Mouse (Mus musculus) testis, adult 2 months (tissue): ENCODE data around the gene Nxpe3. TPM values are rescaled to one million over a fixed set of nuclear protein-coding genes. Genes with fewer than 3 reads are reported as not detected.

Experiments
- H3K27ac ChIP-seq: fragments of 200-500 bp; 2 replicates; pipeline ENCODE4 v1.5.1; 2012; ENCODE audit warnings: low read depth, low read length; ENCODE audit not compliant: control insufficient read depth, insufficient read depth
- H3K27me3 ChIP-seq: fragments of 200-500 bp; 2 replicates; pipeline ENCODE4 v1.6.1; 2012; ENCODE audit warnings: mild to moderate bottlenecking, low read length, moderate library complexity; ENCODE audit not compliant: control insufficient read depth, insufficient read depth
- H3K36me3 ChIP-seq: fragments of 200-500 bp; 2 replicates; pipeline ENCODE4 v1.6.1; 2012; ENCODE audit warnings: mild to moderate bottlenecking, low read length; ENCODE audit not compliant: control insufficient read depth, insufficient read depth
- H3K4me1 ChIP-seq: fragments of 200-500 bp; 2 replicates; pipeline ENCODE4 v1.6.1; 2012; ENCODE audit warnings: low read length; ENCODE audit not compliant: control insufficient read depth, insufficient read depth
- H3K4me3 ChIP-seq: fragments of 200-500 bp; 2 replicates; pipeline ENCODE4 v1.5.1; 2012; ENCODE audit warnings: low read depth, mild to moderate bottlenecking, low read length, moderate library complexity, mixed read lengths; ENCODE audit not compliant: control insufficient read depth
- CTCF ChIP-seq: fragments of 200-500 bp; IDR thresholded peaks from 2 replicates; pipeline ENCODE4 v1.5.1; 2012; ENCODE audit warnings: low read depth, mild to moderate bottlenecking, inconsistent platforms, low read length, moderate library complexity; ENCODE audit not compliant: control insufficient read depth, insufficient read depth, insufficient replicate concordance
- POLR2A ChIP-seq: fragments of 200-500 bp; IDR thresholded peaks from 2 replicates; pipeline ENCODE4 v1.6.1; 2012; ENCODE audit warnings: low read depth, mild to moderate bottlenecking, inconsistent platforms, low read length, moderate library complexity; ENCODE audit not compliant: control insufficient read depth
- polyA plus RNA-seq: library from polyadenylated mRNA; depleted of rRNA; stranded (reverse); fragments of >200 nt; gene quantifications from 2 replicates; pipeline ENCODE4 v1.2.3, GENCODE M21; 2012

The Nxpe3 gene
- polyA plus RNA-seq, 1 experiment, result 8.8 TPM

DNA sequence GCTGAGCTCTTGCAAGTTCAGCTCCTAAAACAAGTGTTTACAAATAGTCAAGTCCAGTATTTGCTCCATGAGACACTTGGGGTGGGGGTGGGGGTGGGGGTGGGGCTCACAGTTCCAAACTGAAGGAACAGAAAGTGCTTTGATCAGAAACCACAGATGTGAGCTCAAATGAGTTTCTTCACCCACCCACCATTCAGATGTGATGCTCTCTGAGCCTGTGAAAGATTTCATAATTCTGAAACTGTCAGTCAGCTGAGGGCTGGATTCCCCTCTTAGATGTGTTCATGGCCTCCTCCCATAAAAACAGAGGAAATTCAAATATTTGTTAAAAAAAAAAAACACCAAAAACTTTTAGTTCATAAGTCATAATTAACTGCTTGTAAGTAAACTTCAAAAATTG is 59.3 kb downstream of the Nxpe3 start:
- Histone ChIP-seq H3K27me3 (no peaks in the 10 kb centered on the region), H3K4me1 (peaks cover 8% of the 10 kb centered on the region)
- no peak for TF ChIP-seq CTCF
- TF ChIP-seq POLR2A, result no peak

DNA sequence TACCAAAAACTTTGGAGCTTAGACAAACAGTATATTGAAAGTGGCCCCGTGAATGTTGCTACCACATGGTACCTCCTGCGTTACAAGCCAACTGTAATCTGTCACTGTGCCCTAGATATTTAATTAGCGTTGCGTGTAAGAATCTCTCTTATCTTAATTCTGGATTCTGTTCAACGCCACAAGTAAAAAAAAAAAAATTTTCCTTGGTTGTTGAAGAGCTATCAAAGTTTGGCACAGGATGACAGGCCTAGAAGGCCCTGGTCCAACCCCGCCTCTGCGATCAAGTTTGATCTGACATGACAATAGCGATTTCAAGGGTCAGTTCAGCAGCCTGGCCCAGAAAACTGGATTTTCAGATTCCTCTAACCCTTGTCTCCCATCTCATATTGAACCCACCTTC is 62.5 kb downstream of the Nxpe3 start:
- Histone ChIP-seq H3K4me1 (peaks cover 4% of the 10 kb centered on the region), H3K27ac (no peak overlapping the region), H3K36me3 (no peaks in the 10 kb centered on the region), H3K4me3 (no peak overlapping the region), H3K27me3 (no peaks in the 10 kb centered on the region)
- no peak for TF ChIP-seq CTCF
- TF ChIP-seq POLR2A, result no peak

More for the DNA sequence above, 59.3 kb downstream of the Nxpe3 start:
- no peak overlapping the region for H3K27ac ChIP-seq
- H3K36me3 ChIP-seq, result no peaks in the 10 kb centered on the region
- H3K4me3 ChIP-seq, result no peak overlapping the region

DNA sequence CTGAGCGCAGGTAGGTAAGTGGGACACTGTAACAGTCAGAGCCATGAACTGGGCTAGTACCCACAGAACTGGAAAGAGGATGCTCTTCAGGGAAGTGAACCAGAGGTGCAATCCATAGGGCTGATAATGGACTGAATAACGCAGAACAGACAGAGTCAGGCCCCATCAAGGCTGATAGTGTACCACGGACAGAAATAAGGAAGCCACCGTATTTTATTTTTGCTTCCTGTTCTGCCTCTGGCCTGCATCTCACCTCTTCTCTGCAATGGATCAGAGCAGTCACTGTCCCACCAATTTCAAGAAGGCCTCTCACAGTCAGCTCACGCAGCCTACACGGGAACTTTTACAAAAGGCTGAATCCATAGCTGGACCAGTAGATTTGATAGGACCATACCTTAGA is 63.0 kb downstream of the Nxpe3 start:
- peaks cover 3% of the 10 kb centered on the region for H3K4me1 ChIP-seq
- H3K36me3 ChIP-seq, result no peaks in the 10 kb centered on the region
- H3K4me3 ChIP-seq, result no peak overlapping the region
- no peak overlapping the region for H3K27ac ChIP-seq
- TF ChIP-seq CTCF, result no peak
- no peak for TF ChIP-seq POLR2A
- no peaks in the 10 kb centered on the region for H3K27me3 ChIP-seq

DNA sequence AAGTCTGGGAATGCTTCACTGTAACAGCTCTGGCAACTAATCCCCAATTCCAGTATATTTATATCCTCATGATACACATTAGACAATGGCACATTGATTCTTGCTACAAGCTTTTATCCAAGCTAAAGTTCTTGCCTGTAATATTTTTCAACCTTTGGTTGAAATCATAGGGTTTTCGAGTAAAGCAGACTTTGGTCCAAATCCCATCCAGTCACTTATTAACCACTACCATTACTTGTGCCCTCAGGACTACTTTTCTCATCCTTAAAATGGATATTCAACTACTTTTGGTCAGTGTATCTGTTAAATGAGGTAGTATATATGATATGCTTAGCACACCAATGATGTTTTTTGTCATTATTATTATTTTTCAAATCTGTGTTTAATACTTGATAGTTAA is 63.6 kb downstream of the Nxpe3 start:
- peaks cover 3% of the 10 kb centered on the region for H3K4me1 ChIP-seq
- H3K27ac ChIP-seq, result no peak overlapping the region
- no peak overlapping the region for H3K4me3 ChIP-seq
- H3K36me3 ChIP-seq, result no peaks in the 10 kb centered on the region
- no peaks in the 10 kb centered on the region for H3K27me3 ChIP-seq
- TF ChIP-seq CTCF, result no peak

DNA sequence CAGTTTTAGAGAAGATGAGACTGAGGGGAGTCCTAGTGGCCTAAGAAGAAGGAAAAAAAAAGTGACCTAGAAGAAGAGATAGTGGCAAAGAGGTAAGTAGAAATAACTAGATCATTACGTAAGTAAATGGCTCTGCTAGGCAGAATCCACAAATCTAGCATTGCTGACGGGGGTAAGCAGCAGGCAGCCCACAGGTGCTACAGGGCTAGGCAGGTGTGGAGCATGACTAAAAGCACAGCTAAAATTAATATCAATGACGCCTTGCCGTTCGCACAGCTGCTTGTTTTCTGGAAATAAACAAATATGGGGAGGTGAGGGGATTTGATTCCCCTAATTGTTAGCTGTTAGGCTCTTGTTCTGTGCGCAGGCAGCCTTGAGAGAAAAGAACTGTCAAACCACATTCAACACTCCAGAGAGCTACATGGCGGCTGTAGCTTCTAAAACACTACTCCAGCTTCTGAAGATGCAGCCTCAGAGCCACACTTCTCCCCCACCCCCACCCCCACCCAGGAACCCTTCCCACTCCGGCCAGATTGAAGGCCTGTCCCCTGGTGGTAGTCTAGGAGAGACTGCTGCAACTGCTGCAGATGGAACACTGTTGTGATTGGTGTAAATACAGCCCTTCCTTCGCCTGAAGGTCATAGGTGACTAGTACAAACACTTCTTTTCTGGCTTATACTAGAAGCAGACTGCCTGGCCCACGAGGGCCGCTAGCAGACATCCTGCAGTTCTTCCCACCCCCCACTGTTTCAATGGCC is 71.5 kb downstream of the Nxpe3 start:
- Histone ChIP-seq H3K36me3 (no peaks in the 10 kb centered on the region), H3K4me3 (no peak overlapping the region), H3K4me1 (peaks cover 3% of the 10 kb centered on the region), H3K27me3 (no peaks in the 10 kb centered on the region), H3K27ac (no peak overlapping the region)
- no peak for TF ChIP-seq CTCF
- TF ChIP-seq POLR2A, result no peak

DNA sequence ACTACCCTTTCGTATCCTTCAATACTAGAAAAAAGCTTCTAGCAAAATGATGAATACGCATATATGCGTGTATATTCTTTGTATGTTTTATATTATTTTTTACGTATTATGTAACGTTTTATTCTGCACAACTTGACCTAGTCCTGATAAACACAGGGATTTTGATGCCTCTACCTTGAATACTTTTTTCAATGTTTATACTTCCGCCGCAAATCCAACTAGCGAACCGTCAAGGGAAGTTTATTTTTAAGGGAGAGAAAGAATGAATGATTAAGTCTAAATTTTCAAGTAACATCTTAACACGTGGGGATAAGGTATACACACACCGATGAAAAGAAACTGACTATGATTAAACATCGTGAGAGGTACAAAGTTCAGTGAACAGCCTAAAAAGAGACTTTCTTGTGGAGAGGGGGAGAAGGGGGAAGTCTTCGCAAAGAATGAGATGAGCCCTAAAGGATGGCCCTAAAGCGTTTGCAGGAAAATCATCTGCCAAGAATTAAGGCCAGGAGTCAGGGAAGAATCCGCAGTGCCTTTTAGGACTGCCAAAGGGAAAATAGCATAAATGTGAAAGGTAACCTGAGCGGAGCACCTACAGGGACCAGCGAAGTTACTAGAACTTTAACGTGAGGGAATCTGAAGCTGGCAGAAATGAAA is 72.2 kb downstream of the Nxpe3 start:
- H3K36me3 ChIP-seq, result no peaks in the 10 kb centered on the region
- no peak overlapping the region for H3K27ac ChIP-seq
- H3K4me1 ChIP-seq, result peaks cover 3% of the 10 kb centered on the region
- no peaks in the 10 kb centered on the region for H3K27me3 ChIP-seq
- TF ChIP-seq CTCF, result no peak
- no peak for TF ChIP-seq POLR2A
- H3K4me3 ChIP-seq, result no peak overlapping the region

DNA sequence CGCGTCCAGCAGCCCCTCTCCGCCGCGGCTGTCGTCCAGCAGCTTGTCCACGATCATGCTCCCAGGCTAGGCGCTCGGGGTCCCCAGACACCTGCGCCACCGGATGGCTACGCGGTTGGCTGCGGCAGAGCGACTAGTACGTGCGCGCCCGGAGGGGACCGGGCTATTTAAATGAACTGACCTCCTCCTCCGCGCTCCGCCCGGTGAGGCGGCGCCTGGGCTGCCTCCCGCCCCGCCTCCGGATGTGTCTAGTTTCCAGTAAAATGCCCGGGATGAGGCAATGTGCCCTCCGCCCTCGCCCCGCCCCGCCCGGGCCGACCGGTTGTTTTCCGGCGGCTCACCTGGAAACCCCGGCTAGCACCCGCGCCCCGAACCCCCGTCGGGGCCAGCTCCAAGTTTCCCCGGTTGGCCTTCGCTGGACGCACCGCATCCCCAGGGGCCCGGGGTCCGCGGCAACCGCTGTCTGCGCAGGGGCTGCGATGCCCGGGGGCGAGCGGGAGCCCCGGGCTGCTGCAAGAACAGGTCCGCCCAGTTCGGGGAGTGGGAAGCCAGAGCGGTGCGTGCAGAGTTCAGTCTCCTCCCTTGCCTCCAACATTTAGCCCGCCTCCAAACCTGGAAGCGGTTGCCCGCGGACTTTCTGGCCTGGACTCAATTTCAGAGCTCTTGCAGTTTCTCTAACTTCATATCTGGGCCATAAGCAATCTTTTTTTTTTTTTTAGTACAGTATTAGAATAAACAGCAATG is 72.9 kb downstream of the Nxpe3 start:
- TF ChIP-seq POLR2A, result peak; percentile 76; the same call in 1 of the 2 replicates
- TF ChIP-seq CTCF, result no peak
- H3K4me3 ChIP-seq, result peak overlapping the region; percentile 89
- H3K27me3 ChIP-seq, result no peaks in the 10 kb centered on the region
- H3K36me3 ChIP-seq, result no peaks in the 10 kb centered on the region
- peaks cover 3% of the 10 kb centered on the region for H3K4me1 ChIP-seq
- peak overlapping the region; percentile 81 for H3K27ac ChIP-seq
